Mouse (Mus musculus) adrenal gland, postnatal 4 days (tissue): Measurements from ENCODE around the gene Adipoq. TPM values are rescaled to one million over a fixed set of nuclear protein-coding genes. Genes with fewer than 3 reads are reported as not detected.

ENCODE experiments used
- DNase-seq, 2 experiments: peaks; one replicate each; pipeline ENCODE4 v3.0.0; 2021 to 2022; ENCODE audit warnings: low spot score in 2 of 2, mixed read lengths in 2 of 2
- microRNA-seq: library from miRNA; unstranded; fragments of <30 nt; microRNA quantifications from one replicate; pipeline ENCODE4 v1.2.0, GENCODE M21; 2021
- total RNA-seq, 2 experiments: library from RNA; stranded (reverse); gene quantifications; 2 replicates each; pipeline ENCODE4 v1.2.3; 2021

Adipoq gene
- total RNA-seq, 2 experiments from 2014 or later: 119 to 145 TPM

GRCm38 (mm10) chr16:23196791-23197190 lies 50.5 kb downstream of the Adipoq start:
- DNase-seq: no peak

- DNase-seq: no peak
Measured at GRCm38 (mm10) chr16:23201498-23201897, 55.2 kb downstream of the Adipoq start.

Small RNA genes within 50 kb of the gene (microRNA-seq; reads per million reads assigned to microRNA genes)
- 2.6 reads per million, percentile 2 among the genes with 10 or more reads in this experiment for gene Gm49346

Other genes with a start within 250 kb of the Adipoq start
- gene Fetub, start 228.2 kb upstream of the Adipoq start, total RNA-seq: 100 to 1,000 TPM in 1 of 2 experiments, 10 to 100 TPM in 1; 10.1 to 134 TPM
- 10 to 100 TPM in 1 of 2 experiments, 1 to 10 TPM in 1; 2.6 to 86.2 TPM for gene Hrg, start 195.5 kb upstream of the Adipoq start, total RNA-seq
- 10 to 100 TPM; 10.1 to 27.3 TPM for gene Kng2, start 117.1 kb upstream of the Adipoq start, total RNA-seq
- 100 to 1,000 TPM in 1 of 2 experiments, 10 to 100 TPM in 1; 10.7 to 386 TPM for gene Kng1, start 88.7 kb upstream of the Adipoq start, total RNA-seq
- 100 to 1,000 TPM; 482 to 508 TPM for gene Eif4a2, start 39.1 kb upstream of the Adipoq start, total RNA-seq
- 10 to 100 TPM; 24.2 to 25.5 TPM for gene Rfc4, start 18.8 kb upstream of the Adipoq start, total RNA-seq
- 10 to 100 TPM; 46.6 to 56.3 TPM for gene St6gal1, start 78.2 kb downstream of the Adipoq start, total RNA-seq